Mouse (Mus musculus) C2C12 (cell line): ENCODE results near the gene Rspo4. TPM values are rescaled to one million over a fixed set of nuclear protein-coding genes. Genes with fewer than 3 reads are reported as not detected.

Experiments used
- H3K27me3 ChIP-seq: one replicate; pipeline ENCODE4 v1.6.1; 2011; ENCODE audit not compliant: control insufficient read depth, insufficient read depth, insufficient read length
- H3K36me3 ChIP-seq: one replicate; pipeline ENCODE4 v1.6.1; 2011; ENCODE audit not compliant: control insufficient read depth, insufficient read depth
- H3K4me3 ChIP-seq: one replicate; pipeline ENCODE4 v1.5.1; 2011; ENCODE audit warnings: mild to moderate bottlenecking, control low read depth; ENCODE audit not compliant: poor library complexity, insufficient read depth, severe bottlenecking
- H3K79me2 ChIP-seq: one replicate; pipeline ENCODE4 v1.6.1; 2011; ENCODE audit not compliant: control insufficient read depth, insufficient read depth
- H3K79me3 ChIP-seq: one replicate; pipeline ENCODE4 v1.6.1; 2011; ENCODE audit warnings: low read depth, control low read depth
- H3ac ChIP-seq: one replicate; pipeline ENCODE3; 2011; ENCODE audit warnings: low read depth; ENCODE audit not compliant: control insufficient read depth, insufficient read length
- CEBPB ChIP-seq: IDR thresholded peaks from one replicate; pipeline ENCODE4 v1.6.1; 2011; ENCODE audit warnings: low read depth, mild to moderate bottlenecking, control low read depth, moderate library complexity
- CTCF ChIP-seq: IDR thresholded peaks from one replicate; pipeline ENCODE4 v1.5.1; 2011; ENCODE audit not compliant: control insufficient read depth, insufficient read depth, insufficient read length
- FOSL1 ChIP-seq: IDR thresholded peaks from one replicate; pipeline ENCODE4 v1.8.0; 2011; ENCODE audit warnings: mild to moderate bottlenecking, low read length; ENCODE audit not compliant: poor library complexity, insufficient read depth, severe bottlenecking
- MAX ChIP-seq: IDR thresholded peaks from one replicate; pipeline ENCODE4 v1.6.1; 2011; ENCODE audit warnings: mild to moderate bottlenecking, control low read depth
- MYOD1 ChIP-seq: IDR thresholded peaks from one replicate; pipeline ENCODE4 v1.6.1; 2011; ENCODE audit warnings: low read depth; ENCODE audit not compliant: control insufficient read depth, insufficient read length
- MYOG ChIP-seq: IDR thresholded peaks from one replicate; pipeline ENCODE4 v1.6.1; 2011; ENCODE audit not compliant: control insufficient read depth, insufficient read length; ENCODE audit errors: extremely low read depth
- USF1 ChIP-seq: IDR thresholded peaks from one replicate; pipeline ENCODE4 v1.6.1; 2011; ENCODE audit warnings: low read depth, mild to moderate bottlenecking, control low read depth, moderate library complexity
- long read RNA-seq, 2 experiments: library from polyadenylated mRNA; unstranded; transcript quantifications; one replicate each; pipeline ENCODE4 v2.0.0; 2019 to 2020
- polyA plus RNA-seq: library from polyadenylated mRNA; unstranded; fragments of >200 nt; fragmentation: generic; extraction: Trizol; gene quantifications from one replicate; pipeline ENCODE4 v1.2.1, GENCODE M21; 2012; ENCODE audit warnings: missing spikeins

The Rspo4 gene
- not detected for polyA plus RNA-seq
- long read RNA-seq, experiment 1, result 0 reads
- long read RNA-seq, experiment 2, result 0 reads

- peaks cover 40% of the 10 kb centered on the region for H3K27me3 ChIP-seq
- TF ChIP-seq MAX (no peak), USF1 (no peak), CTCF (no peak), MYOG (no peak)
- no peak within 1 kb of the TSS for H3ac ChIP-seq
- no peaks in the 10 kb centered on the region for H3K79me3 ChIP-seq
- H3K79me2 ChIP-seq, result no peaks in the 10 kb centered on the region
- H3K36me3 ChIP-seq, result no peaks in the 10 kb centered on the region
- no peak within 1 kb of the TSS for H3K4me3 ChIP-seq
These were observed at the start of gene Rspo4 for GRCm38 (mm10) chr2:151842648-151843226. Gene Rspo4, plus strand, starts transcription at chr2:151842927.

GRCm38 (mm10) chr2:151815586-151815985 lies 27.1 kb upstream of the Rspo4 start:
- Histone ChIP-seq H3K36me3 (no peaks in the 10 kb centered on the region), H3K79me2 (no peaks in the 10 kb centered on the region), H3ac (no peak overlapping the region), H3K27me3 (peaks cover 36% of the 10 kb centered on the region), H3K4me3 (no peak overlapping the region), H3K79me3 (no peaks in the 10 kb centered on the region)
- TF ChIP-seq CTCF (no peak), MYOD1 (no peak), MAX (no peak)

- no peak overlapping the region for H3K4me3 ChIP-seq
- peaks cover 51% of the 10 kb centered on the region for H3K27me3 ChIP-seq
- no peaks in the 10 kb centered on the region for H3K79me3 ChIP-seq
- H3ac ChIP-seq, result no peak overlapping the region
- no peak for TF ChIP-seq FOSL1
- no peak for TF ChIP-seq MAX
- no peak for TF ChIP-seq CEBPB
- no peak for TF ChIP-seq MYOG
- no peak for TF ChIP-seq MYOD1
- TF ChIP-seq CTCF, result no peak
- no peak for TF ChIP-seq USF1
- no peaks in the 10 kb centered on the region for H3K36me3 ChIP-seq
- H3K79me2 ChIP-seq, result no peaks in the 10 kb centered on the region
These were observed 19.6 kb downstream of the Rspo4 start for GRCm38 (mm10) chr2:151862257-151862810.

- Histone ChIP-seq H3K36me3 (no peaks in the 10 kb centered on the region), H3ac (no peak overlapping the region), H3K27me3 (peaks cover 52% of the 10 kb centered on the region), H3K79me3 (no peaks in the 10 kb centered on the region), H3K4me3 (no peak overlapping the region), H3K79me2 (no peaks in the 10 kb centered on the region)
- TF ChIP-seq CTCF (no peak), MAX (no peak), FOSL1 (no peak), MYOD1 (no peak), CEBPB (no peak), MYOG (no peak), USF1 (no peak)
These were observed 22.2 kb downstream of the Rspo4 start for GRCm38 (mm10) chr2:151864941-151865340.

- no peak overlapping the region for H3K4me3 ChIP-seq
- TF ChIP-seq USF1, result no peak
- TF ChIP-seq MAX, result no peak
- TF ChIP-seq MYOG, result no peak
- no peak for TF ChIP-seq CEBPB
- no peak for TF ChIP-seq CTCF
- no peak for TF ChIP-seq FOSL1
- TF ChIP-seq MYOD1, result no peak
- H3ac ChIP-seq, result no peak overlapping the region
- H3K79me2 ChIP-seq, result no peaks in the 10 kb centered on the region
- H3K27me3 ChIP-seq, result peaks cover 52% of the 10 kb centered on the region
- no peaks in the 10 kb centered on the region for H3K79me3 ChIP-seq
- no peaks in the 10 kb centered on the region for H3K36me3 ChIP-seq
These were observed 23.8 kb downstream of the Rspo4 start for GRCm38 (mm10) chr2:151866487-151866886.

GRCm38 (mm10) chr2:151868196-151868595 lies 25.5 kb downstream of the Rspo4 start:
- no peaks in the 10 kb centered on the region for H3K79me3 ChIP-seq
- no peak overlapping the region for H3ac ChIP-seq
- TF ChIP-seq MAX, result no peak
- TF ChIP-seq MYOG, result no peak
- no peak for TF ChIP-seq CTCF
- peaks cover 68% of the 10 kb centered on the region for H3K27me3 ChIP-seq
- H3K36me3 ChIP-seq, result no peaks in the 10 kb centered on the region
- no peak overlapping the region for H3K4me3 ChIP-seq
- H3K79me2 ChIP-seq, result no peaks in the 10 kb centered on the region
